Mouse (Mus musculus) CH12.LX (cell line): Measurements from ENCODE around the gene Olfr172. TPM values are rescaled to one million over a fixed set of nuclear protein-coding genes. Genes with fewer than 3 reads are reported as not detected.

ENCODE experiments used
- DNase-seq: peaks from one replicate; pipeline ENCODE4 v3.0.0-alpha.2; 2013; ENCODE audit errors: extremely low read depth
- H3K27ac ChIP-seq: 2 replicates; pipeline ENCODE4 v1.5.1; 2012; ENCODE audit warnings: low read depth, mild to moderate bottlenecking, control low read depth, moderate library complexity; ENCODE audit not compliant: insufficient read depth
- H3K27me3 ChIP-seq: replicated peaks from 2 replicates; pipeline ENCODE3; 2012; ENCODE audit warnings: inconsistent platforms
- H3K36me3 ChIP-seq, 2 experiments: replicated peaks in 1 of 2; 2 replicates each; pipeline versions ENCODE3 to v1.6.1; 2012; ENCODE audit warnings: inconsistent platforms in 1 of 2, low read length in 1 of 2, mild to moderate bottlenecking in 1 of 2, mixed read lengths in 1 of 2, moderate library complexity in 1 of 2; ENCODE audit not compliant: control insufficient read depth in 1 of 2, insufficient read depth in 1 of 2
- H3K4me1 ChIP-seq, 2 experiments: 2 replicates each; pipeline ENCODE4 v1.6.1; 2012; ENCODE audit warnings: inconsistent platforms in 1 of 2, moderate library complexity in 1 of 2; ENCODE audit not compliant: insufficient read depth in 2 of 2, control insufficient read depth in 1 of 2
- H3K4me2 ChIP-seq: 2 replicates; pipeline ENCODE4 v1.6.1; 2012; ENCODE audit warnings: low read depth, mild to moderate bottlenecking, control low read depth; ENCODE audit not compliant: poor library complexity, insufficient read depth, severe bottlenecking
- H3K4me3 ChIP-seq, 3 experiments: fragments of 150-350 bp in 1 of 3; sonication (generic) in 1 of 3; replicated peaks in 1 of 3; 2 replicates each; pipeline versions ENCODE3 to v1.5.1; 2011 to 2012; ENCODE audit warnings: low read depth in 2 of 3, low read length in 2 of 3, mild to moderate bottlenecking in 2 of 3, moderate library complexity in 2 of 3, control low read depth in 1 of 3, improper control_type of control experiment in 1 of 3, inconsistent platforms in 1 of 3, mixed read lengths in 1 of 3; ENCODE audit not compliant: poor library complexity in 1 of 3
- H3K79me2 ChIP-seq: replicated peaks from 2 replicates; pipeline ENCODE4 v1.6.1; 2012; ENCODE audit warnings: mild to moderate bottlenecking, moderate library complexity; ENCODE audit not compliant: control insufficient read depth, poor library complexity, insufficient read depth, severe bottlenecking; ENCODE audit errors: extremely low read depth
- H3K9ac ChIP-seq: 2 replicates; pipeline ENCODE4 v1.6.1; 2012; ENCODE audit warnings: low read depth, mild to moderate bottlenecking, control low read depth, moderate library complexity; ENCODE audit not compliant: insufficient read depth
- H3K9me3 ChIP-seq: replicated peaks from 2 replicates; pipeline ENCODE3; 2012; ENCODE audit warnings: low read length, inconsistent platforms, mixed read lengths
- BHLHE40 ChIP-seq: IDR thresholded peaks from 2 replicates; pipeline ENCODE4 v1.6.1; 2011; ENCODE audit warnings: mild to moderate bottlenecking, low read depth, low read length, improper control_type of control experiment
- CHD1 ChIP-seq: IDR thresholded peaks from 2 replicates; pipeline ENCODE4 v1.6.1; 2012; ENCODE audit warnings: low read depth, low read length, improper control_type of control experiment, inconsistent platforms
- CHD2 ChIP-seq: IDR thresholded peaks from 2 replicates; pipeline ENCODE4 v1.6.1; 2011; ENCODE audit warnings: low read length, improper control_type of control experiment
- CTCF ChIP-seq, 2 experiments: IDR thresholded peaks in 1 of 2; conservative IDR thresholded peaks in 1 of 2; 2 replicates each; pipeline ENCODE4 v1.5.1; 2011 to 2012; ENCODE audit warnings: low read depth in 2 of 2, low read length in 2 of 2, improper control_type of control experiment in 1 of 2, inconsistent platforms in 1 of 2, mild to moderate bottlenecking in 1 of 2, moderate library complexity in 1 of 2
- E2F4 ChIP-seq: IDR thresholded peaks from 2 replicates; pipeline ENCODE4 v1.6.1; 2011; ENCODE audit warnings: low read depth, low read length, improper control_type of control experiment; ENCODE audit not compliant: insufficient replicate concordance
- ELF1 ChIP-seq: IDR thresholded peaks from 2 replicates; pipeline ENCODE4 v1.6.1; 2014; ENCODE audit warnings: low read depth, mild to moderate bottlenecking, inconsistent platforms, low read length, improper control_type of control experiment
- EP300 ChIP-seq: IDR thresholded peaks from 2 replicates; pipeline ENCODE4 v1.6.1; 2011; ENCODE audit warnings: low read length, improper control_type of control experiment
- ETS1 ChIP-seq: conservative IDR thresholded peaks from 2 replicates; pipeline ENCODE4 v1.6.1; 2012; ENCODE audit warnings: low read depth, mild to moderate bottlenecking, inconsistent platforms, low read length, improper control_type of control experiment, moderate library complexity
- GABPA ChIP-seq: IDR thresholded peaks from 2 replicates; pipeline ENCODE4 v1.6.1; 2012; ENCODE audit warnings: low read depth, low read length, improper control_type of control experiment, inconsistent platforms; ENCODE audit not compliant: insufficient replicate concordance
- IRF4 ChIP-seq: IDR thresholded peaks from 2 replicates; pipeline ENCODE4 v1.6.1; 2014; ENCODE audit warnings: low read depth, mild to moderate bottlenecking, inconsistent platforms, low read length, improper control_type of control experiment
- JUN ChIP-seq: IDR thresholded peaks from 2 replicates; pipeline ENCODE4 v1.6.1; 2011; ENCODE audit warnings: low read depth, mild to moderate bottlenecking, low read length, improper control_type of control experiment, moderate library complexity; ENCODE audit not compliant: insufficient read depth
- JUND ChIP-seq: conservative IDR thresholded peaks from 2 replicates; pipeline ENCODE4 v1.6.1; 2011; ENCODE audit warnings: low read depth, low read length, improper control_type of control experiment
- KAT2A ChIP-seq: IDR thresholded peaks from 2 replicates; pipeline ENCODE4 v1.6.1; 2012; ENCODE audit warnings: low read length, improper control_type of control experiment, inconsistent platforms; ENCODE audit not compliant: insufficient replicate concordance
- MAFK ChIP-seq: IDR thresholded peaks from 2 replicates; pipeline ENCODE4 v1.6.1; 2011; ENCODE audit warnings: low read length, improper control_type of control experiment; ENCODE audit not compliant: insufficient replicate concordance
- MAX ChIP-seq: IDR thresholded peaks from 2 replicates; pipeline ENCODE4 v1.6.1; 2011; ENCODE audit warnings: low read length, improper control_type of control experiment
- MAZ ChIP-seq: IDR thresholded peaks from 2 replicates; pipeline ENCODE4 v1.6.1; 2012; ENCODE audit warnings: low read depth, mild to moderate bottlenecking, inconsistent platforms, low read length, improper control_type of control experiment, moderate library complexity
- MEF2A ChIP-seq: IDR thresholded peaks from 2 replicates; pipeline ENCODE4 v1.6.1; 2014; ENCODE audit warnings: low read depth, mild to moderate bottlenecking, inconsistent platforms, low read length, improper control_type of control experiment, borderline replicate concordance
- MXI1 ChIP-seq: IDR thresholded peaks from 2 replicates; pipeline ENCODE4 v1.6.1; 2011; ENCODE audit warnings: mild to moderate bottlenecking, low read depth, low read length, improper control_type of control experiment
- MYC ChIP-seq: IDR thresholded peaks from 2 replicates; pipeline ENCODE4 v1.6.1; 2011; ENCODE audit warnings: low read depth, mild to moderate bottlenecking, improper control_type of control experiment, low read length
- NELFE ChIP-seq: IDR thresholded peaks from 2 replicates; pipeline ENCODE4 v1.6.1; 2011; ENCODE audit warnings: low read depth, low read length, improper control_type of control experiment
- NRF1 ChIP-seq: IDR thresholded peaks from 2 replicates; pipeline ENCODE4 v1.6.1; 2014; ENCODE audit warnings: low read depth, mild to moderate bottlenecking, inconsistent platforms, low read length, improper control_type of control experiment, moderate library complexity
- PAX5 ChIP-seq: IDR thresholded peaks from 2 replicates; pipeline ENCODE4 v1.6.1; 2012; ENCODE audit warnings: low read length, inconsistent platforms, mixed read lengths
- POLR2A ChIP-seq: IDR thresholded peaks from 2 replicates; pipeline ENCODE4 v1.6.1; 2011; ENCODE audit warnings: low read depth, mild to moderate bottlenecking, improper control_type of control experiment, low read length
- POLR2AphosphoS2 ChIP-seq: IDR thresholded peaks from 2 replicates; pipeline ENCODE4 v1.6.1; 2011; ENCODE audit warnings: low read depth, low read length, improper control_type of control experiment
- RAD21 ChIP-seq: IDR thresholded peaks from 2 replicates; pipeline ENCODE4 v1.6.1; 2011; ENCODE audit warnings: low read depth, mild to moderate bottlenecking, low read length, improper control_type of control experiment, moderate library complexity
- RCOR1 ChIP-seq: conservative IDR thresholded peaks from 2 replicates; pipeline ENCODE4 v1.6.1; 2012; ENCODE audit warnings: low read depth, mild to moderate bottlenecking, inconsistent platforms, low read length, improper control_type of control experiment
- SIN3A ChIP-seq: IDR thresholded peaks from 2 replicates; pipeline ENCODE4 v1.6.1; 2012; ENCODE audit warnings: low read length, improper control_type of control experiment, inconsistent platforms
- SMC3 ChIP-seq: IDR thresholded peaks from 2 replicates; pipeline ENCODE4 v1.6.1; 2011; ENCODE audit warnings: low read depth, low read length, improper control_type of control experiment
- TBP ChIP-seq: conservative IDR thresholded peaks from 2 replicates; pipeline ENCODE4 v1.6.1; 2011; ENCODE audit warnings: low read depth, low read length, improper control_type of control experiment
- TCF12 ChIP-seq: IDR thresholded peaks from 2 replicates; pipeline ENCODE4 v1.6.1; 2014; ENCODE audit warnings: low read depth, mild to moderate bottlenecking, inconsistent platforms, low read length, improper control_type of control experiment
- UBTF ChIP-seq: IDR thresholded peaks from 2 replicates; pipeline ENCODE4 v1.6.1; 2012; ENCODE audit warnings: low read depth, mild to moderate bottlenecking, inconsistent platforms, low read length, improper control_type of control experiment, moderate library complexity
- USF1 ChIP-seq: IDR thresholded peaks from 2 replicates; pipeline ENCODE4 v1.6.1; 2014; ENCODE audit warnings: low read depth, mild to moderate bottlenecking, inconsistent platforms, low read length, improper control_type of control experiment
- USF2 ChIP-seq: conservative IDR thresholded peaks from 2 replicates; pipeline ENCODE4 v1.6.1; 2011; ENCODE audit warnings: low read depth, low read length, improper control_type of control experiment
- ZC3H11A ChIP-seq: IDR thresholded peaks from 2 replicates; pipeline ENCODE4 v1.6.1; 2012; ENCODE audit warnings: low read depth, mild to moderate bottlenecking, inconsistent platforms, low read length, improper control_type of control experiment
- ZKSCAN1 ChIP-seq: IDR thresholded peaks from 2 replicates; pipeline ENCODE4 v1.6.1; 2012; ENCODE audit warnings: low read depth, inconsistent platforms, low read length, improper control_type of control experiment, borderline replicate concordance
- ZMIZ1 ChIP-seq: IDR thresholded peaks from 2 replicates; pipeline ENCODE4 v1.6.1; 2012; ENCODE audit warnings: low read depth, mild to moderate bottlenecking, inconsistent platforms, low read length, improper control_type of control experiment
- ZNF384 ChIP-seq: IDR thresholded peaks from 2 replicates; pipeline ENCODE4 v1.6.1; 2012; ENCODE audit warnings: low read depth, low read length, improper control_type of control experiment, inconsistent platforms
- dilution Hi-C: fragments of 300-500 bp; cut with MboI; formaldehyde crosslinking; loops from 2 replicates; pipeline ENCODE4 v1.14.3; 2020; ENCODE audit warnings: low sequenced_read_pairs; ENCODE audit not compliant: extremely low pct_unique_long_range_greater_than_20kb, extremely low pct_ligation_motif_present
- in situ Hi-C: fragments of 300-500 bp; cut with MboI; formaldehyde crosslinking; loops from 3 replicates; pipeline ENCODE4 v1.14.3; 2019; ENCODE audit warnings: low sequenced_read_pairs, low pct_ligation_motif_present, low pct_unique_long_range_greater_than_20kb, mixed read lengths
- polyA plus RNA-seq: library from polyadenylated mRNA; unstranded; fragments of >175 nt; gene quantifications from 2 replicates; pipeline ENCODE4 v1.2.1, GENCODE M21; 2012; ENCODE audit warnings: low read depth; ENCODE audit not compliant: insufficient read length
- total RNA-seq, 2 experiments: library from RNA; depleted of rRNA; stranded (reverse); fragments of 300-350 nt in 1 of 2; fragments of >200 nt in 1 of 2; gene quantifications; 2 replicates each; pipeline ENCODE4 v1.2.3; 2012 to 2014

Gene Olfr172
- total and polyA plus RNA-seq, 3 experiments = not detected

DNA sequence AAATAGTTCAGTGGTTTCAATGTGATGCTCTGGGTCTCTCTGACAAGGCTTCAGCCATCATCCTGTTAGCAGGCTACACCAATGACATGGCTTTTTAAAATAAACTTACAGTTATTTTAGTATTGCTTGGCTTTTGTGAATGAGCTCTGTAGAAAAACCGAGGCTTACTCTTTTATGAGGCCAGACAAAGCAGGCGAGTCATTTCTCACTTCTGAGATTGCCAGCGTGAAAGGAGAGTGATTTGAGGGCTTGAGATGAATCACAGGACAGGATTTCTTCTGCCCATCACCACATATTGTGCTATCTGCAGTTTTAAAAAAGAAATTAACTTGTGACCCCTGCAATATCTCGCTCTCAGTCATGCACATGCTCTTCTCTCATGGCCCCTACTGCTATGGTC lies 48.0 kb downstream of the Olfr172 start (continued):
- TF ChIP-seq NELFE (no peak), PAX5 (no peak), MYC (peak; percentile 74), KAT2A (no peak), MAZ (peak; percentile 65; the same call in 1 of the 2 replicates), CHD2 (peak; percentile 76), TBP (no peak; the same call in 1 of the 2 replicates), ZKSCAN1 (no peak)
- TF ChIP-seq, all 38 proteins: peak for 17

DNA sequence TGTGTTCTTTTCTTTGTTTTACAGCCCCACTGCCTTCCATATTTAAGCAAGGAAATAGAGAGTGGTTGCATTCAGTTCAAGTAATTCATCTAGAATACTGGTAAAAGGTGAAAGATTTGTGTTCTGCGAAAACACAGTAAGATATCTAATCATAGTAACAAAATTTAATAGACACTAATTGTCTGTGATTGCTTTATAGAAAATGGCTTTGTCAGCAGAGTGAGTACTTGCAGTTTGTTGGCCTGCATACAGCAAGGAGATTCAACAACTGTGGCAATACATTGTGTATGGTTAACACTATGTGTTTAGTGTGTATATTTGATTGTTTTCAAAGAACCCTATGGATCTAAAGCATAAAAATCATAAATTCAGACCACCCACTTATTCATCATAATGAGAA lies 49.8 kb downstream of the Olfr172 start:
- peak overlapping the region; percentile 84 for H3K9ac ChIP-seq
- DNase-seq = no peak
- in situ Hi-C loops = no loop called here
- H3K27me3 ChIP-seq = no peaks in the 10 kb centered on the region
- no peak overlapping the region for H3K27ac ChIP-seq
- H3K4me2 ChIP-seq = peak overlapping the region; percentile 59
- H3K4me1 ChIP-seq = peaks cover 6 to 50% of the 10 kb centered on the region in 2 experiments
- dilution Hi-C loops = no loop called here
- H3K36me3 ChIP-seq = peaks cover 7 to 12% of the 10 kb centered on the region in 2 experiments
- H3K9me3 ChIP-seq = no peaks in the 10 kb centered on the region
- H3K79me2 ChIP-seq = peaks cover 9% of the 10 kb centered on the region; the same call in 1 of the 2 replicates
- no peak overlapping the region for H3K4me3 ChIP-seq
- TF ChIP-seq ZC3H11A (no peak), JUND (no peak), ZMIZ1 (no peak), IRF4 (no peak), EP300 (peak; percentile 50; the same call in 1 of the 2 replicates), SMC3 (no peak), ELF1 (no peak), MAZ (no peak), MAX (no peak), USF1 (no peak), UBTF (no peak), ZNF384 (no peak), MXI1 (no peak), CTCF (conservative IDR thresholded peaks at IDR 0.05 in 1 of 2, IDR thresholded peaks at IDR 0.05 in 1 of 2; ENCODE audit: low read depth in 2 of 2, low read length in 2 of 2) (no peak), USF2 (no peak; the same call in 1 of the 2 replicates), POLR2A (no peak), PAX5 (no peak), GABPA (no peak), MAFK (peak; percentile 78; the same call in 1 of the 2 replicates), MYC (no peak), CHD1 (peak; percentile 50; the same call in 1 of the 2 replicates), RAD21 (no peak), BHLHE40 (0 out of 2 replicates have a peak, but pooled peaks have one; percentile 4), RCOR1 (no peak), E2F4 (no peak), SIN3A (no peak), CHD2 (no peak), POLR2AphosphoS2 (no peak), MEF2A (no peak), ETS1 (no peak), JUN (no peak), KAT2A (no peak), NRF1 (no peak), TCF12 (no peak), TBP (0 out of 2 replicates have a peak, but pooled peaks have one; percentile 41)
